Mouse (Mus musculus): Measurements from ENCODE around the gene Ppp1r12a. TPM values are rescaled to one million over a fixed set of nuclear protein-coding genes. Genes with fewer than 3 reads are reported as not detected.

Gene Ppp1r12a
- total RNA-seq, 2 experiments from 2014 or later: 93.4 to 100 TPM

DNA sequence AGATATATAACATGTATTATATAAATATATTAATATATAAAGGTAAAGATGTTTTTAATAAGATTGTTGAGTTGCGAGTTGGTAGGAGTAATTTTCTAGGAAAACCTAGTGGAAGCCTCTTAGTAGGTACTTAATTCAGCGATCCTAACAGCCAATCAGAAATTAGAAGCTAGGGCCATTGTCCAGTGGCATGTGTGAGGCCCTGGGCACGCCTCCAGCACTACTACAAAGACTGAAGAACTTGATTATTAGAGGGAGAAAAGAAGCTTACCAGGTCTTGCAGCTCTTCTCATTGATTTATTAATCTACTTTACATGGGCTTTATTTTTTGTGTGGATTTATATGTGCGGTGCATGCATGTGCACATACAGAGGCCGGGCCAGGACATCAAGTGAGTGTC, 123.0 kb downstream of the Ppp1r12a start:
- DNase-seq: no peak
- intact Hi-C loops (cut with DNase I): no loop called here

DNA sequence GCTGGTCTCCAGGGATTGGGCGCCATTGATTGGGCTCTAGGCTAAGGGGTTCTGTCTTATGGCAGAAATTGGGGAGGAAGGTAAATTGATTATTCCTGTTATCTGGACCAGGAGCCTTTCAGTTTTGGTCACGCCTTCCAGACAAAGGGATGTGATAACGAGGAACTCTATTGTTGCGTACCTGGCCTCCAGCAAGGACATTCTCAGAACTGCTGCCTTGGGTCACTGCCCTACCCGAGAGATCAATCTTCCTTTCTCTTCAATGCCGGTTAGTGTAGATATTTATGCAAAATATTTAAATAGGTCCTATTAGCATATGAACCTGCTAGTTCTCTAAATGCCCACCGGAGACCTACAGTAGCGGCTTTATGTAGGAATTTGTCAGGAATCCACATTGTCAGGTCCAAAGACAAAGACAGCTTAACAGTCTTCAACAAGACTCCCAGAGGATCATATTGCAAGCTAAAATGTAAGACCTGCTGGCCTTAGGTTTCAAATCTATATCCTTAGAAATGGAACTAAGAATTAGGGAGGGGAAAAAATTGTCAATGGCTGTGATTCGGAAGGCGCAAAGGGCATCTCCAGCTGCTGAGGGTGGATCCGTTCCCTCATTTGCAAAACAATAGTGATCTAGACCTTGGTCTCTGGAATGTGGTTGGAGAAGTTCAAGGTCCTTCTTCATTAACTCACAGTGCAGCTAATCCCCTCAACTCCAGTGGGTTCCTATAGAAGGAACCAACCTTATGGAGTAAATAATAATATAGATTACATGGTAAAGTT, 124.9 kb downstream of the Ppp1r12a start:
- intact Hi-C loops (cut with DNase I): no loop called here
- no peak for DNase-seq

DNA sequence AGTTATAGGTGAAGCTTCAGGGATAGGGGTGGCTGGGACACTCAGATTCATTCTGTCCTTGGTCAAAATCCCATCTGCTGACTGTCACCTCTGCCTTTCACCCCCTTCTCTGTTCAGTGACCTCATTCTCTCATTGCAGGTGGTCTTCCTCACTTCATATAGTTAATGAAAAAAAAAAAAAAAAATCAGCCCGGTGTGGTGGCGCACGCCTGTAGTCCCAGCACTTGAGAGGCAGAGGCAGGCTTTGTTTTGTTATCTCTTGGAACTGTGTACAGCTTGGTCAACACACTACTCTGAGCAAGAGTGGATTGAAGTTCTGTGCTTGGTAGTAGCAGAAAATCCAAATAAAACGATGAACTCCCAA, 125.4 kb downstream of the Ppp1r12a start:
- intact Hi-C loops (cut with DNase I): no loop called here
- DNase-seq: no peak

DNA sequence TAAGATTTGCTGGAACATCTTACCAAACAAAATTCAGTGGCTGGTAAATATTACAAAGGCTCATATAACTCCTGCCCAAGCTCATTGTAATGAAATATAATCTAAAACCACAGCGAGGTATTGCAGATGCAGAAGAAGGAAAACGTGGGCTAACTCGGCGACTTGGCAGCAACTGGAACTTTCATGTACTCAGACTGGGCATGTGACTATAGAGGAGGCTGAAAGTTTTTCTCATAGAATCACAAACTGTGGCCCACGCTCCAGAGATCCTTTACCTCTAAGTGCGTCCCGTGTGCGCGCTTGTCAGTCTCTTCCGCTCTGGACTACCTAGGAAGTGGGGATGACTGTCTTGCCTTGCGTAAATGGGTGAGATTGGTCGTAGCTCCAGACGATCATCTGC, 128.1 kb downstream of the Ppp1r12a start:
- intact Hi-C loops (cut with DNase I): no loop called here
- DNase-seq: no peak

DNA sequence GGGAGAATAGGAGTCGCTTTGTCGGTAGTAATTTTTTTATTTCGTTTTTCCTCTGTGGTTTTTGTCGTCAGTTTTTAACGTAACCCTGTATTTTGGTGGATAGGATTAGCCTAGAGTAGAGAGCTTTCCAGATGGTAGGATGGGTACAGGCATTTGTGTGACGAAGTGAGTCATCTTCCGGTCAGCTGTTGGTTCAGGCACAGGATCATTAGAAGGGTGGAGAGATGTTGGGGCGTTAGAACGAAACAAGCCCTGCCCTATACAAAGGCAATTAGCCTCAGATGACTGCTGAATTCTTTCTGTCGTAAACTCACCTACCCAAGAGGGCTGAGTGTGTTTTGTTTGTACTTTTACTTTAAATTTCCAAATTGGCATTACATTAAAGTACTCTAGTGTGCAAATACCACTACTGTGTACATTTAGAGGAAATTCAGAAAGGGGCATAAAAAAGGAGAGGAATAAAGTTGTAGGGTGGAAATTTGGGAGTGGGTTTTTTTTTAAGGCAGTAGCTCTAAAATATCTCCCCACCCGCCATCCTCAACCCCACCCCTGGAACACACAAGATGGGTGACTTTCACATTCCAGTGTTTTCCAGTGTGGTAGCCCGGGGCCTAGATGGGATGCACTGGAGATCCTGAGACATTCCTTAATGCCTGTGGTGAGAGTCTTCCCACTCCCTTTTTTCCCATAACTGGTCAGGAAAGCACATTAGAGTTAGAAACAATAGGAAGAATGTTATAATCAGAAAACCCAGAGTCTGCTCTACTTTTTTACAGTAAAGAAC, 129.9 kb downstream of the Ppp1r12a start:
- DNase-seq: no peak
- intact Hi-C loops (cut with DNase I): no loop called here

DNA sequence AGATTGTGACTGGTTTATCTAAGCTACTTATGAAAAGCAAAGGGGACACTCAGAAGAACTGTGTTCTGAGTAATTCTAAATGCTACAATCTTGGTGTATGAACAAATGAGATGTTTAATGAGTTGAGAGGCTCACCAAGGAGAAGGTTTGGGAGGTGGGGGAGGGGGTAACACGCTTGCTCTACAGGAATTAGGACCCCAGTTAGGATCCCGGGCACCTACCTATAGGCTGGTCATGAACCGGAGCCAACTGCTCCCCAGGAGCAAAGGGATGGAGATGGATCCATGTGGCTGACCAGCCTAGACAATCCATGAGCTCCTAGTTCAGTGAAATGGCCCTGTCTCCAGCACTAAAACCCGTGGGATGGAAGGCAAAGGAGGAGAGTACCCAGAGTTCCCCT, 130.7 kb downstream of the Ppp1r12a start:
- intact Hi-C loops (cut with DNase I): no loop called here
- DNase-seq: no peak

DNA sequence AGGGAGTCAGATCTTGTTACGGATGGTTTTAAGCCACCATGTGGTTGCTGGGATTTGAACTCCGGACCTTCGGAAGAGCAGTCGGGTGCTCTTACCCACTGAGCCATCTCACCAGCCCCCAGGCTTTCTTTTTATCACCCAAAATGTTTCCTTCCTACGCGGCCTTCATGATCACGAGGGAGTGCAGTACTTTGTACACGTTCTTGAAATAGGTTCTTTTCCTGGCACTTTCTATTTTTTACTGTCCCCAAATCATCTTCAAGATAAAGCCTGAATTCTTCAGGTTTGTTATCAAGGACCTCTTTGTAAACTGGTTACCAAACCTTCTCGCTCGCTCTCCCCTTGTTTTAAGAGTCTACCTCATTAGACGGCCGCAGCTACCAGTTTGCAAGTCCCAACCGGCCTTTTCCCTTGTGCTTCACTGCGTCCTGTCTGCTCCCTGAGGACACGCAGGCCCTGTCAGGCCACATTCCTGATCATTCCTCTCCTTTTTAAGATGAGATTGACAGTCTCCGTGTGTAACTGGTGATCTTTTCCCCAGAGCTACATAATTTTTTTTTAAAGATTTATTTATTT, 131.7 kb downstream of the Ppp1r12a start:
- intact Hi-C loops (cut with DNase I): no loop called here
- DNase-seq: no peak

DNA sequence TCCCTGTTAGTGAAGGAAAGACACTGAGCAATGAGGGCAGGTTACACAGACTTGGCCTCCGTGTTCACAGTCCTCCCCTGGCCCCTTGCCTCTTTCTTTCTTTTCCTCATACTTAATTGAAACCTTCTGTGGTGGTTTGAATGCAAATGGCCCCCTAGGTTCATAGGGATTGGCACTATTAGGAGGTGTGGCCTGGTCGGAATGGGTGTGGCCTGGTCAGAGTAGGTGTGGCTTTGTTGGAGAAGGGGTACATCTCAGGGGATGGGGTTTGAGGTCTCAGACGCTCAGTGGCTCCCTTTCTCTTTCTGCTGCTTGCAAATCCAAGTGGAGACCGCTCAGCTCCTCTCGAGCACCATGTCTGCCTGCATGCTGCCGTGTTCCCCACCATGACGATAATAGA, 132.8 kb downstream of the Ppp1r12a start:
- intact Hi-C loops (cut with DNase I): no loop called here
- DNase-seq: no peak

DNA sequence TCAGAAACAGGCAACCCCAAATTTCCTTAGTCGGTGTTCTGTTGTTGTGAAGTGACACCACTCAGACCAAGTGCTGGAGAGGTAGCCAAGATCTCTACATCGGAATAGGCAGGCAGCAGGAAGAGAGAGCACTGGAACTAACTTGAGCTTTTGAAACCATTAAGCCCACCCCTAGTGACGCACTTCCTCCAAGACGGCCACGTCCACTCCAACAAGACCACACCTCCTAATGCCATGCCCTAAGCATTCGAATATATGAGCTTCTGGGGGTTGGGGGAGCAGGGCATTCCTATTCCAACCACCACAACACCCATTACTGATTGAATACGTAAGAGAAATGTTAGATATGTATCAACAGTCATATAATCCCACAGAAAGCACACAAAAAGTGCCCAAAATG, 134.5 kb downstream of the Ppp1r12a start:
- intact Hi-C loops (cut with DNase I): no loop called here
- no peak for DNase-seq

DNA sequence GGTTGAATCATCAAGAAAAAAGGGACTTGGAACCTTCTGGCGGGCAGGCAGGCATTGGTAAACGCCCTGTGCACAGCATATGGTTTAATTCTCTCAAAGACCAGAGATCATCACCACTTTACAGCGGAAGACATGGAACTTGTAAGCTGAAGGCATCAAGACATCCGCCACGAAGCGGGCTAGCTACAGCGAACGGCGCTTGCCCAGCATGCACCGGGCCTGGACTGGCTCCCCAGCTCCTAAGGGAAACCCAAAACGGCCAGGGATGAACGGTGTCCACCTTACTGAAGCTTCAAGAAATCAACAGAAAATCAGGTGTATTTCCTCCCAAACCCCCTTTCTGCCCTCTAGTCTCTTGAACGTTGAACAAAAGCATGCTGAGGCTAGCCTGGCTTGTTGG, 136.3 kb downstream of the Ppp1r12a start:
- no peak for DNase-seq
- intact Hi-C loops (cut with DNase I): no loop called here

DNA sequence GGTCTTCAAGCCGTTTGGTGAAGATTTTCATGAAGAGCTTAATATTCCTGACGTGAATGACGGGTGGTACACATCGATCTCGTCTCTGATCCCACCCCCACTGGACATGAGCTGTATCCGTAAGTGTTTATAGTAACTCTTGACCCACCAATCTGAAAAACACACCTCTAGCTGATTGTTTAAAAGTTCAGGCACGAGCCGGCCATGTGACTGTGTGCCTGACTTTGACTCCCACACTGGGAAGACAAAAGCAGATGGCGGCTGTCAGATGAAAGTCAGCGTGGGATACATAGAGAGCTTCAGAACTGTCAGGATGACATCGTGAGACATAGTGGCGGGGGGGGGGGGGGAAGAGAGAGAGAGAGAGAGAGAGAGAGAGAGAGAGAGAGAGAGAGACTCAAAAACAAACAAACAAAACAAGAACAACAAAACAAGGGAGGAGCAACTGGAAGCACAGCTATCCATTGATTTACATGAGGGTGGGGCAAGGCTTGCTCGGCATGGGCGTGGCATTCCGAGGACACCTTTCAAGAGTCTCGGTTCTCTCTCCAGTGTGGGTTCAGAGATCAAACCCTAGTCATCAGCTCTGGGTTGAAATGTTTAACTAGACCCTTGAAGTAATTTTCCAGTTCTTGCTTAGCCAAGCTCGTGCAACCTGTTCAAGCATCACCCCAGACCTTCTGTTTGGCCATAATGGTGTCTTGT, 137.0 kb downstream of the Ppp1r12a start:
- intact Hi-C loops (cut with DNase I): no loop called here
- no peak for DNase-seq

DNA sequence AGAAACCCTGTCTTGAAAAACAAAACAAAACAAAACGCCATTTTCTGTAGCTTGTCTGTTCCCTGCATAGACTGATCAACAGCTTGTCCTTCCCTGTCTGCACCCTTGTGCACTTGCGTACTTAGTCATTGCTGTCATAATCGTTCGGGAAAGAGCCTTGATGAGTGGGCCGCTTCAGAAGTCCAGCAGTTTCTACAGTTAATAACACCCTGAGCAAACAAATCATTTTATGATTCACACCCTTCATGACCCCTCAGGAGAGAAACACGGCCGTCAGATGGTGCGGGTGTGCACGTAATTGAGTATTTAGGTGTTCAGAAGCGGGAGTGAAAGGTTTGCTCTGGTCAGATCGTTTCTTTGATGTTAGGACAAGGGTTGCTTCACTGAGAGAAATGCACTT, 137.8 kb downstream of the Ppp1r12a start:
- DNase-seq: no peak
- intact Hi-C loops (cut with DNase I): loop anchor here (5.0 kb wide), 2 partner anchors 132 to 147 kb away; no protein-coding TSS in a partner anchor

DNA sequence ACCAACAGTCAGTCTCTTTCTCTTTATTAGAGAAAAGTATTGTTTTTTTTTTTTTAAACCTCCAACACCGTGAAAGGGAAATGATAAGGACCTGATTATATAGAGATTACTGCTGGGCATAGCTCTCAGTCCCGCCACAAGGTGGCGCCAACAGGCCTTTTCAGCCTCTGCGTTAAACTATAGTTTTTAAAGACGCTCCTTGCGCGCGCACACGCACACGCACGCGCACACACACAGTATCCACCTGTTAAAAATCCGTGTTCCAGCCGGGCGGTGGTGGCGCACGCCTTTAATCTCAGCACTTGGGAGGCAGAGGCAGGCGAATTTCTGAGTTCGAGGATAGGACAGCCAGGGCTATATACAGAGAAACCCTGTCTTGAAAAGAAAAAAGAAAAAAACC, 138.8 kb downstream of the Ppp1r12a start:
- intact Hi-C loops (cut with DNase I): loop anchor here (5.0 kb wide), 2 partner anchors 131 to 146 kb away; no protein-coding TSS in a partner anchor

DNA sequence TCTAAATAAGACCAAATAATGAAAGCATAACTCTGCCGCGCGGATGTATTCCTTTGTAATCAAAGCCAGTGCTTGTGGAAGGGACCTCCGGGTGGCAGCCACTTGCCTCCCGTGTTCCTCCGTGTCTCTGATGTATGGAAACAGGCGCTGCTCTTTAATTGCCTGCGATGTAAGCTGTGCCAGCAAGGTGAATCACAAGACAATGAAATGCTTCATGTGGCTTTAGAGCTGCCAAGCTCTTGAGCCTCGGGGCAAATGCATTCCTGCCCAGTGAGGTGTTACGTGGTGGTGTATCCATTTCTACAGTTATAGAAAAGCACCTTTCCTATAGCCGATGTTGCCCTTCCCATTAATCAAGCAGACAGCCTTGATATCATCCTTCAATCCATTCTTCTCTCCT, 145.8 kb downstream of the Ppp1r12a start:
- no peak for DNase-seq
- intact Hi-C loops (cut with DNase I): no loop called here

More for the DNA sequence above, 138.8 kb downstream of the Ppp1r12a start:
- peak; percentile 85 for DNase-seq

DNA sequence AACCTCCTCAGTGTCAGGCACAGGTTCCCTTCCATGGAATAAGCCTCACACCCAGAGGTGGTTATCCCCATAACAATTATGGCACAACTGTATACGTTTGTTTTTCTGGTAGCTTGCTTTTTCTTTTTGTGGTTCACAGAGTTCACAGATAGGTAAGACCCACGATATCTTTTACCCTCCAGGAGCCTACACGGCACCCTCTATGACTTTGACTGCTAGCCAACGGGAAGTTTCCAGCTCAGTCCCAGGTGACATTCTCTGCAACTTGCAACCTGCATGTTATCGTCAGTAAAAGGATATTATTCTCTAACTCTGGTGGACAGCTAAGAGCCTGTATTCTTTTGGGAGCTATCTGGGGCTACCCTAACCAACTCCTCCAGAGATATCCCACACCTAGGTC, 148.2 kb downstream of the Ppp1r12a start:
- intact Hi-C loops (cut with DNase I): no loop called here
- DNase-seq: no peak

DNA sequence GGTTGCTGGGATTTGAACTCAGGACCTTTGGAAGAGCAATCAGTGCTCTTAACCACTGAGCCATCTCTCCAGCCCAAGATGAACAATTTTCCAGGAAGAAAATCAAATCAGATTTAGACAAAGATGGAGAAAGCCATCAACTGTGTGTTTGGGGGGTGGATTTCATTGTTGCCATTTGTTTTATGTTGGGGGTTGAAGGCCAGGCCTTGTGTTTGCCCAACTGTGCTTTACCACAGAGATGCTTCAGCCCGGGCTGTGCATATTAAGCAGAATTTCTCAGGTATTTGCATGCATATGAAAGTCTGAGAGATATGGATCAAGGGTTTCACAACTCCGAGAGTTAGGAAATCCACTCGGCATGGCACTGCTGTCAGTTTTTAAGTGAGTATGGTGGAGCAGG, 149.4 kb downstream of the Ppp1r12a start:
- intact Hi-C loops (cut with DNase I): no loop called here
- DNase-seq: no peak

DNA sequence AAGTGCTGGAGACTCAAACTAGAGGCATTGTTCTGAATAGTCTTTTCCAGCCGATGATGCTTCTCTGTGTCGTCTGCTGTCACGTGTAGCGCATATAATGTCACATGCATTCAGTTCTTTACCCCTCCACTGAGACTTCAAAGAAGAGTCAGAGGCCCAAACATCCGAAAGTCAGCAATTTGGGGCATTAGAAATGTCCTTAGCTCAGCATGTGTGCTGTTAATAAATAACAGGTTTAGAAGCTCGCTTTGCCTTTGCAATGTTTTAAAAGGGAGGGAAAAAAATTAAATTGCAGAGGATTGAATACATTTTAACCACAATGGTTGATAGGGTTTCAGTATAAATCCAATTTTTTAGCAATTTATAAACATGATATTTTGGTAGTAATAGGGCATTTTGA, 151.9 kb downstream of the Ppp1r12a start:
- intact Hi-C loops (cut with DNase I): no loop called here

DNA sequence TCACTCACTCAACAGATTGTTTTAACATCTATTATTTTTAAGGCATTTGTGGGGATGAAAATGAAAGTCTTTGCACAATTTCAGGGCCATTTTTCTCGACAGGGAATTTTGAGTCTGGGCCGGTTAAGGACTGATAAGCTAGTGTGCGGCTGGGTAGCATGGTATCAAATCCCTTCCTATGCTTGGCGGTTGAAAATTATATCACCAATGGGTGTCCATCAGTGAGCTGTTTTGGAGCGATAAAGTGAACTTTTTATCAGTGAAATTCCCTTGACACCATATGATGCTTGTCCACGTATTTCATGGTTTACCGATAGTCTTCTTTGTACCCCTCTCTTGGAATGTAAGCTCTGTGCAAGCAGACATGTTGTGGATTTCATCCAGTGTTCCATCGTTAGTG, 152.4 kb downstream of the Ppp1r12a start:
- no peak for DNase-seq
- intact Hi-C loops (cut with DNase I): no loop called here

More for the DNA sequence above, 151.9 kb downstream of the Ppp1r12a start:
- DNase-seq: no peak

DNA sequence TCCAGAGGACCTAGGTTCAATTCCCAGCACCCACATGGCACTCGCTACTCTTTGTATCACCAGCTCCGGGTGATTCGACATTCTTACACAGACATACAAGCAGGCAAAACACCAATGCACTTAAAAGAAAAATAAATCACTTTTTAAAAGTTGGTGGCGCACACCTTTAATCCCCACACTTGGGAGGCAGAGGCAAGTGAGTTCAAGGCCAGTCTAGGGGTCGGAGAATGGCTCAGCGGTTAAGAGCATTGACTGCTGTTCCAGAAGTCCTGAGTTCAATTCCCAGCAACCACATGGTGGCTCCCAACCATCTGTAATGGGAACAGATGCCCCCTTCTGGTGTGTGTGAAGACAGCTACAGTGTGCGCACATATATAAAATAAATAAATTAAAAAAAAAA, 153.2 kb downstream of the Ppp1r12a start:
- intact Hi-C loops (cut with DNase I): no loop called here
- no peak for DNase-seq

DNA sequence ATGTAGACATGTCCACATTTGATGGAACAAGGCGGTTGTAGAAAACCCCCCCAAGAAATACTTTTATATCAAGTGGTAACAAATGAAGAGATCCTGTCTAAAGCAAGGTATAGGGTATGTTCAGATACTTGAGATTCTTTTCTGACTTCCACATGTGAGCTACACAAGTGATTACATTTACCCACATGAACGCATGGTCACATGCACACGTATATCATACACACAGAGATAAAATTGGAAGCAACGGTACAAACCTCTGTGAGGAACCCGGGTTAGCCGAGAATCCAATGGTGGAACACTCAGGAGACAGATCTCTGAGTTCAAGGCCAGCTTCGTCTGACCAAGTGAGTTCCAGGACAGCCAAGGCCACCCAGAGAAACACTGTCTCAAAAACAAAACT, 166.4 kb downstream of the Ppp1r12a start:
- DNase-seq: no peak
- intact Hi-C loops (cut with DNase I): no loop called here

DNA sequence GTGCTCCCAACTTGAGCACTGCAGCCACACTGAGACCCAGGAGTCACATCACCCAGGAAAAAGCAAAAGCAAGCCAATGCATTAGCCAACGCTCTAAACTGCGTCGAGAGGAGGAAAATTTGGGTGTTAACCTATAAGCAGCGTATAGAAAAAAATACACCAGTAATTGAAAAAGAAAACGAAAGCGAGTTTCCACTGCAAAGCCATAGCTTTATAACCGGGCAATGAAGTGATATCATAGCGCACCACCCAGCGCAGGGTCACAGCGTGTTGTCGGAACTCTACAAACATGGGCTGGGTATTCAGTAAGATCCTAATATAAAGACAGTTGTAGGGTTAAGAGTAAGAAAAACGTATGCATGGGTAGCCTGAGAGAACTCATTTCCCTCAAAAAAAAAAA, 167.0 kb downstream of the Ppp1r12a start:
- no peak for DNase-seq
- intact Hi-C loops (cut with DNase I): no loop called here
